Mouse (Mus musculus): ENCODE results near the gene Gm37240. TPM values are rescaled to one million over a fixed set of nuclear protein-coding genes. Genes with fewer than 3 reads are reported as not detected.

Gene Gm37240
- polyA plus RNA-seq, 1 experiment, result not detected

GRCm38 (mm10) chr3:84923670-84924069 lies 963.6 kb downstream of the Gm37240 start:
- no peak for TF ChIP-seq GATA1 (IDR thresholded peaks at IDR 0.05; ENCODE audit: low read length)

- no peak for TF ChIP-seq GATA1 (IDR thresholded peaks at IDR 0.05; ENCODE audit: low read length)
These were observed 964.1 kb downstream of the Gm37240 start for GRCm38 (mm10) chr3:84923256-84923655.

- TF ChIP-seq GATA1 (IDR thresholded peaks at IDR 0.05; ENCODE audit: low read length), result no peak
These were observed 965.5 kb downstream of the Gm37240 start for GRCm38 (mm10) chr3:84921704-84922420.

- no peak for TF ChIP-seq GATA1 (IDR thresholded peaks at IDR 0.05; ENCODE audit: low read length)
These were observed 969.2 kb downstream of the Gm37240 start for GRCm38 (mm10) chr3:84917903-84918679.

GRCm38 (mm10) chr3:84914284-84914683 lies 973.0 kb downstream of the Gm37240 start:
- TF ChIP-seq GATA1 (IDR thresholded peaks at IDR 0.05; ENCODE audit: low read length), result no peak

- TF ChIP-seq GATA1 (IDR thresholded peaks at IDR 0.05; ENCODE audit: low read length), result no peak
These were observed 980.8 kb downstream of the Gm37240 start for GRCm38 (mm10) chr3:84906528-84906927.

GRCm38 (mm10) chr3:84897952-84898351 lies 989.4 kb downstream of the Gm37240 start:
- TF ChIP-seq GATA1 (IDR thresholded peaks at IDR 0.05; ENCODE audit: low read length), result no peak

GRCm38 (mm10) chr3:84890983-84891382 lies 996.3 kb downstream of the Gm37240 start:
- TF ChIP-seq GATA1 (IDR thresholded peaks at IDR 0.05; ENCODE audit: low read length), result no peak

- TF ChIP-seq GATA1 (IDR thresholded peaks at IDR 0.05; ENCODE audit: low read length), result no peak
These were observed 997.7 kb downstream of the Gm37240 start for GRCm38 (mm10) chr3:84889648-84890047.

- TF ChIP-seq GATA1 (IDR thresholded peaks at IDR 0.05; ENCODE audit: low read length), result no peak
These were observed 1003.4 kb downstream of the Gm37240 start for GRCm38 (mm10) chr3:84883817-84884483.

GRCm38 (mm10) chr3:84876211-84876610 lies 1011.1 kb downstream of the Gm37240 start:
- TF ChIP-seq GATA1 (IDR thresholded peaks at IDR 0.05; ENCODE audit: low read length), result no peak

- no peak for TF ChIP-seq GATA1 (IDR thresholded peaks at IDR 0.05; ENCODE audit: low read length)
These were observed 1012.0 kb downstream of the Gm37240 start for GRCm38 (mm10) chr3:84875306-84875705.

GRCm38 (mm10) chr3:84870126-84870525 lies 1017.2 kb downstream of the Gm37240 start:
- TF ChIP-seq GATA1 (IDR thresholded peaks at IDR 0.05; ENCODE audit: low read length), result no peak

- no peak for TF ChIP-seq GATA1 (IDR thresholded peaks at IDR 0.05; ENCODE audit: low read length)
These were observed 1019.3 kb downstream of the Gm37240 start for GRCm38 (mm10) chr3:84867991-84868390.

- TF ChIP-seq GATA1 (IDR thresholded peaks at IDR 0.05; ENCODE audit: low read length), result no peak
These were observed 1019.8 kb downstream of the Gm37240 start for GRCm38 (mm10) chr3:84867434-84867975.

- TF ChIP-seq GATA1 (IDR thresholded peaks at IDR 0.05; ENCODE audit: low read length), result no peak
These were observed 1020.5 kb downstream of the Gm37240 start for GRCm38 (mm10) chr3:84866866-84867265.

All from G1E-ER4 (cell line).